Mouse (Mus musculus): ENCODE data around the gene Cmss1.

- TF ChIP-seq POLR2A (IDR thresholded peaks at IDR 0.05; ENCODE audit: borderline replicate concordance, extremely low read depth, insufficient read depth, insufficient read length, poor library complexity, severe bottlenecking) (no peak), CTCF (IDR thresholded peaks at IDR 0.05; ENCODE audit: borderline replicate concordance, extremely low read depth, insufficient read depth, insufficient read length) (no peak)
Observed at GRCm38 (mm10) chr16:57360785-57361184, 245.9 kb downstream of the Cmss1 start.
